Mouse (Mus musculus) limb, embryonic 14.5 days (tissue): ENCODE data around the gene Gm10570. TPM values are rescaled to one million over a fixed set of nuclear protein-coding genes. Genes with fewer than 3 reads are reported as not detected.

Experiments
- ATAC-seq: fragments of 200-750 bp; cut with Nextera tagmentation; 2 replicates; pipeline ENCODE4 v1.8.0; 2017; ENCODE audit warnings: low read depth, moderate number of reproducible peaks, moderate TSS enrichment; ENCODE audit not compliant: low FRiP score
- DNase-seq: peaks from one replicate; pipeline ENCODE4 v3.0.0-alpha.2; 2015; ENCODE audit warnings: low spot score
- H3K27ac ChIP-seq: fragments of 300-500 bp; sonication (generic); replicated peaks from 2 replicates; pipeline ENCODE4 v1.5.1; 2014; ENCODE audit warnings: low read depth, mild to moderate bottlenecking, low read length, moderate library complexity, mixed read lengths
- H3K27me3 ChIP-seq: fragments of 300-500 bp; sonication (generic); 2 replicates; pipeline ENCODE4 v1.6.1; 2014; ENCODE audit warnings: low read length, mixed read lengths; ENCODE audit not compliant: control insufficient read depth, insufficient read depth
- H3K36me3 ChIP-seq: fragments of 300-500 bp; sonication (generic); 2 replicates; pipeline ENCODE4 v1.6.1; 2014; ENCODE audit warnings: mild to moderate bottlenecking, low read length, moderate library complexity, mixed read lengths; ENCODE audit not compliant: control insufficient read depth, insufficient read depth
- H3K4me1 ChIP-seq: fragments of 300-500 bp; sonication (generic); 2 replicates; pipeline ENCODE4 v1.6.1; 2014; ENCODE audit warnings: antibody characterized with exemption, low read length, mixed read lengths; ENCODE audit not compliant: control insufficient read depth, insufficient read depth
- H3K4me2 ChIP-seq: fragments of 300-500 bp; sonication (generic); replicated peaks from 2 replicates; pipeline ENCODE4 v1.6.1; 2014; ENCODE audit warnings: low read depth, mild to moderate bottlenecking, low read length, moderate library complexity; ENCODE audit not compliant: severe bottlenecking
- H3K4me3 ChIP-seq: fragments of 300-500 bp; sonication (generic); replicated peaks from 2 replicates; pipeline ENCODE4 v1.5.1; 2014; ENCODE audit warnings: low read length
- H3K9ac ChIP-seq: fragments of 300-500 bp; sonication (generic); 2 replicates; pipeline ENCODE4 v1.6.1; 2014; ENCODE audit warnings: mild to moderate bottlenecking, low read depth, low read length, moderate library complexity; ENCODE audit not compliant: severe bottlenecking
- H3K9me3 ChIP-seq: fragments of 300-500 bp; sonication (generic); 2 replicates; pipeline ENCODE4 v1.6.1; 2016; ENCODE audit warnings: low read length; ENCODE audit not compliant: control insufficient read depth
- POLR2A ChIP-seq: fragments of 200-500 bp; IDR thresholded peaks from 2 replicates; pipeline ENCODE4 v1.8.0; 2012; ENCODE audit warnings: inconsistent platforms, mild to moderate bottlenecking, moderate library complexity, borderline replicate concordance; ENCODE audit not compliant: insufficient read depth, insufficient read length; ENCODE audit errors: extremely low read depth
- WGBS: fragments of 180-500 bp; shearing (Covaris S2); extraction: QIAGEN DNeasy Blood & Tissue Kit; methylation state at CpG from one replicate; pipeline ENCODE4 v1.1.7; 2014; 5-methylcytosine and 5-hydroxymethylcytosine counted together
- polyA plus RNA-seq, 2 experiments: library from polyadenylated mRNA; depleted of rRNA in 1 of 2; stranded (reverse) in 1 of 2; unstranded in 1 of 2; fragments of >200 nt; fragmentation: Nextera tagmentation in 1 of 2; extraction: Ambion mirVana in 1 of 2; gene quantifications; 2 replicates each; pipeline versions ENCODE4 v1.2.1 to v1.2.3; 2012 to 2014

Gm10570 gene
- polyA plus RNA-seq, 2 experiments, result 0.30 TPM; not detected in 1

GRCm38 (mm10) chr4:130322567-130322966, 14.1 kb upstream of the Gm10570 start:
- Histone ChIP-seq H3K27ac (no peak overlapping the region), H3K9ac (no peak overlapping the region), H3K4me2 (no peak overlapping the region), H3K4me3 (no peak overlapping the region), H3K27me3 (no peaks in the 10 kb centered on the region), H3K9me3 (no peaks in the 10 kb centered on the region), H3K36me3 (peaks cover 68% of the 10 kb centered on the region), H3K4me1 (no peaks in the 10 kb centered on the region)
- WGBS, result 85% methylated on average over 7 of the region's 7 CpGs
- DNase-seq (no peak), ATAC-seq (no peak)
- no peak for TF ChIP-seq POLR2A

GRCm38 (mm10) chr4:130321640-130322039, 13.2 kb upstream of the Gm10570 start:
- no peak overlapping the region for H3K4me3 ChIP-seq
- ATAC-seq, result no peak
- no peak for DNase-seq
- H3K36me3 ChIP-seq, result peaks cover 63% of the 10 kb centered on the region
- no peaks in the 10 kb centered on the region for H3K9me3 ChIP-seq
- no peaks in the 10 kb centered on the region for H3K4me1 ChIP-seq
- TF ChIP-seq POLR2A, result no peak
- no peak overlapping the region for H3K4me2 ChIP-seq
- 97% methylated on average over 7 of the region's 7 CpGs for WGBS
- H3K9ac ChIP-seq, result no peak overlapping the region
- H3K27me3 ChIP-seq, result no peaks in the 10 kb centered on the region
- H3K27ac ChIP-seq, result no peak overlapping the region

DNA sequence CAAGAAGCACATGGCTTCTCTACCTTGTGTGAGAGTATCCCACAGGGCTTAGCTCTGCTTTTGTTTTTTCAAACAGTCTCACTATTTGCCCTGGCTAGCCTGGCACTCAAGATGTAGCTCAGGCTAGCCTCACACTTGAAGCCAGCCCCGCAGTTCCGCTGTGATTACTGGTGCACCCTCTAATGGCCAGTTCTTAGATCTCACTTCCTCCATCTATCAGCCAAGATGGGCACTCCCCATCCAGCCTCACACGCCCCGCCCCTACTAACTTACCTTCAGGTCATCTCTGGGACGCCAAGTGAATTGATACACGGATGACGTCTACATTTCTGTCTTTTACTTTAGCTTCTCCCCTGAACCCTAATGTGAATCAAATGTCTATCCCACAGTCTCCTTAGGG, 11.1 kb upstream of the Gm10570 start:
- no peak for TF ChIP-seq POLR2A
- Histone ChIP-seq H3K4me2 (no peak overlapping the region), H3K4me3 (no peak overlapping the region), H3K9me3 (no peaks in the 10 kb centered on the region), H3K36me3 (peaks cover 61% of the 10 kb centered on the region), H3K4me1 (no peaks in the 10 kb centered on the region), H3K27me3 (no peaks in the 10 kb centered on the region), H3K27ac (no peak overlapping the region), H3K9ac (no peak overlapping the region)
- no peak for DNase-seq
- no peak for ATAC-seq
- 78% methylated on average over 7 of the region's 7 CpGs for WGBS

DNA sequence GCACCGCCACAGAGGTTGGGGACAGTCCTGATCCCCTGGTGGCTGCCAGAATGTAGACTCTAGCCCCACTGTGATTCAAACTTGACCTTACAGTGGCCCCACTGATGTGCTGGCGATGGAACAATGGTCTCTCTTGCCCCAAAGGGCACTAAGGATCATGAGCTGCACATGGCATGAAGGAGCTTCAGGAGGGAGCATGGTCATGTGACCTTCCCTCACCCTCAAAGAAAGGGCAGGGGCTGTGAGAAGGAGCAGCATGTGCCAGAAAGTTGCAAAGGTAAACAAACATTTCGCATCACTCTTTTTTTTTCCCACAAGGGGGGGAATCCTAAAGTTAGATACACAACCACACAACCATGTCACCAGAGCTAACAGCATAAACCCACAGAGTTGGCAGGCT, 9.6 kb upstream of the Gm10570 start:
- H3K4me1 ChIP-seq, result no peaks in the 10 kb centered on the region
- no peak overlapping the region for H3K9ac ChIP-seq
- DNase-seq (no peak), ATAC-seq (no peak)
- H3K9me3 ChIP-seq, result no peaks in the 10 kb centered on the region
- no peak for TF ChIP-seq POLR2A
- H3K27ac ChIP-seq, result no peak overlapping the region
- WGBS, result 68% methylated on average over 3 of the region's 3 CpGs
- no peak overlapping the region for H3K4me3 ChIP-seq
- peaks cover 59% of the 10 kb centered on the region for H3K36me3 ChIP-seq
- no peak overlapping the region for H3K4me2 ChIP-seq
- H3K27me3 ChIP-seq, result no peaks in the 10 kb centered on the region

- H3K27ac ChIP-seq, result no peak overlapping the region
- DNase-seq (no peak), ATAC-seq (no peak)
- H3K4me2 ChIP-seq, result no peak overlapping the region
- peaks cover 50% of the 10 kb centered on the region for H3K36me3 ChIP-seq
- no peak for TF ChIP-seq POLR2A
- 85% methylated on average over 10 of the region's 10 CpGs for WGBS
- no peaks in the 10 kb centered on the region for H3K9me3 ChIP-seq
- no peaks in the 10 kb centered on the region for H3K4me1 ChIP-seq
- no peaks in the 10 kb centered on the region for H3K27me3 ChIP-seq
- no peak overlapping the region for H3K4me3 ChIP-seq
- no peak overlapping the region for H3K9ac ChIP-seq
Observed at GRCm38 (mm10) chr4:130316691-130317090, 8.2 kb upstream of the Gm10570 start.
